Mouse (Mus musculus): ENCODE data around the gene Bcar3. TPM values are rescaled to one million over a fixed set of nuclear protein-coding genes. Genes with fewer than 3 reads are reported as not detected.

The Bcar3 gene
- total RNA-seq, 4 experiments from 2014 or later, result 3.9 to 8.2 (median 5.2) TPM

GRCm38 (mm10) chr3:122566549-122566948 lies 272.6 kb downstream of the Bcar3 start:
- DNase-seq (ENCODE audit: low spot score), result no peak

- no peak for DNase-seq (ENCODE audit: low spot score)
These were observed 279.7 kb downstream of the Bcar3 start for GRCm38 (mm10) chr3:122573426-122574286.

GRCm38 (mm10) chr3:122574921-122575320 lies 281.0 kb downstream of the Bcar3 start:
- no peak for DNase-seq (ENCODE audit: low spot score)

- DNase-seq (ENCODE audit: low spot score), result no peak
These were observed 283.4 kb downstream of the Bcar3 start for GRCm38 (mm10) chr3:122577360-122577759.

Small RNA genes lying within 50 kb of the gene (microRNA-seq; reads per million reads assigned to microRNA genes)
- 18.5 reads per million, percentile 34 among the genes with 10 or more reads in this experiment for gene Mir760
- gene Mir7657, result not detected

Other genes starting within 250 kb of the Bcar3 start
- gene Abca4, start 249.7 kb upstream of the Bcar3 start, total RNA-seq (2022), result 1 to 10 TPM; 1.8 to 2.7 (median 2.3) TPM
- gene Gclm, start 48.6 kb upstream of the Bcar3 start, total RNA-seq (2022), result 10 to 100 TPM; 42.6 to 75.3 (median 55.1) TPM
- 10 to 100 TPM; 23.3 to 29.7 (median 26.1) TPM for gene Dnttip2, start 19.7 kb upstream of the Bcar3 start, total RNA-seq (2022)

Measured in heart, adult 8-10 months (tissue).